Mouse (Mus musculus) thymus, adult 2 months (tissue): ENCODE measurements around the gene Hmces.

ENCODE experiments used
- CTCF ChIP-seq: fragments of 200-500 bp; IDR thresholded peaks from 2 replicates; pipeline ENCODE4 v1.5.1; 2012; ENCODE audit warnings: mild to moderate bottlenecking, control low read depth, low read length, moderate library complexity, borderline replicate concordance; ENCODE audit not compliant: control insufficient read depth, poor library complexity, insufficient read depth; ENCODE audit errors: extremely low read depth
- POLR2A ChIP-seq: fragments of 200-500 bp; IDR thresholded peaks from 2 replicates; pipeline ENCODE4 v1.6.1; 2012; ENCODE audit warnings: mild to moderate bottlenecking, low read length, control low read depth, moderate library complexity; ENCODE audit not compliant: control insufficient read depth, poor library complexity, insufficient read depth; ENCODE audit errors: extremely low read depth

GRCm38 (mm10) chr6:87876068-87876643 is 37.6 kb upstream of the Hmces start:
- TF ChIP-seq CTCF (no peak), POLR2A (no peak)
